Mouse (Mus musculus) liver, embryonic 15.5 days (tissue): ENCODE measurements around the gene 1700025G04Rik. TPM values are rescaled to one million over a fixed set of nuclear protein-coding genes. Genes with fewer than 3 reads are reported as not detected.

Experiments used
- ATAC-seq: fragments of 200-750 bp; cut with Nextera tagmentation; 2 replicates; pipeline ENCODE4 v1.8.0; 2017; ENCODE audit warnings: moderate number of reproducible peaks, mild to moderate bottlenecking, moderate library complexity; ENCODE audit not compliant: insufficient read depth
- H3K27ac ChIP-seq: fragments of 300-500 bp; sonication (generic); replicated peaks from 2 replicates; pipeline ENCODE4 v1.5.1; 2015; ENCODE audit warnings: mild to moderate bottlenecking, inconsistent platforms
- H3K27me3 ChIP-seq: fragments of 300-500 bp; sonication (generic); 2 replicates; pipeline ENCODE4 v1.6.1; 2015; ENCODE audit warnings: mild to moderate bottlenecking, inconsistent platforms
- H3K36me3 ChIP-seq: fragments of 300-500 bp; sonication (generic); replicated peaks from 2 replicates; pipeline ENCODE4 v1.6.1; 2015; ENCODE audit warnings: moderate library complexity, mild to moderate bottlenecking, inconsistent platforms
- H3K4me1 ChIP-seq: fragments of 300-500 bp; sonication (generic); replicated peaks from 2 replicates; pipeline ENCODE4 v1.6.1; 2015; ENCODE audit warnings: inconsistent platforms
- H3K4me2 ChIP-seq: fragments of 300-500 bp; sonication (generic); 2 replicates; pipeline ENCODE4 v1.6.1; 2015; ENCODE audit warnings: moderate library complexity, mild to moderate bottlenecking, inconsistent platforms
- H3K4me3 ChIP-seq: fragments of 300-500 bp; sonication (generic); replicated peaks from 2 replicates; pipeline ENCODE4 v1.5.1; 2015; ENCODE audit warnings: mild to moderate bottlenecking, inconsistent platforms
- H3K9ac ChIP-seq: fragments of 300-500 bp; sonication (generic); 2 replicates; pipeline ENCODE4 v1.6.1; 2015; ENCODE audit warnings: moderate library complexity, mild to moderate bottlenecking, inconsistent platforms
- H3K9me3 ChIP-seq: fragments of 300-500 bp; sonication (generic); replicated peaks from 2 replicates; pipeline ENCODE4 v1.6.1; 2016; ENCODE audit warnings: inconsistent platforms
- WGBS: fragments of 180-500 bp; shearing (Covaris S2); methylation state at CpG from one replicate; pipeline ENCODE4 v1.1.7; 2015; ENCODE audit warnings: mixed read lengths; ENCODE audit not compliant: insufficient replicate concordance; 5-methylcytosine and 5-hydroxymethylcytosine counted together
- polyA plus RNA-seq: library from polyadenylated mRNA; unstranded; fragments of >200 nt; fragmentation: Nextera tagmentation; extraction: Ambion mirVana; gene quantifications from 2 replicates; pipeline ENCODE4 v1.2.1, GENCODE M21; 2015

1700025G04Rik gene
- polyA plus RNA-seq, 1 experiment from 2014 or later = 2.3 TPM

- no peaks in the 10 kb centered on the region for H3K27me3 ChIP-seq
- no peak for ATAC-seq
- no peaks in the 10 kb centered on the region for H3K36me3 ChIP-seq
- H3K9me3 ChIP-seq = no peaks in the 10 kb centered on the region
- H3K4me2 ChIP-seq = no peak overlapping the region
- no peak overlapping the region for H3K27ac ChIP-seq
- no peak overlapping the region for H3K9ac ChIP-seq
- WGBS = 48% methylated on average over 4 of the region's 4 CpGs
- no peaks in the 10 kb centered on the region for H3K4me1 ChIP-seq
- no peak overlapping the region for H3K4me3 ChIP-seq
Observed at GRCm38 (mm10) chr1:151878411-151878810, 211.5 kb downstream of the 1700025G04Rik start.

GRCm38 (mm10) chr1:151872971-151873370 is 217.0 kb downstream of the 1700025G04Rik start:
- Histone ChIP-seq H3K27me3 (no peaks in the 10 kb centered on the region), H3K9ac (no peak overlapping the region), H3K4me3 (no peak overlapping the region), H3K9me3 (no peaks in the 10 kb centered on the region), H3K36me3 (no peaks in the 10 kb centered on the region), H3K4me1 (no peaks in the 10 kb centered on the region), H3K27ac (no peak overlapping the region), H3K4me2 (no peak overlapping the region)
- ATAC-seq = no peak
- 68% methylated on average over 5 of the region's 5 CpGs for whole genome bisulfite sequencing

GRCm38 (mm10) chr1:151864326-151864725 is 225.6 kb downstream of the 1700025G04Rik start:
- Histone ChIP-seq H3K4me1 (no peaks in the 10 kb centered on the region), H3K27me3 (no peaks in the 10 kb centered on the region), H3K4me3 (no peak overlapping the region), H3K9me3 (no peaks in the 10 kb centered on the region), H3K27ac (no peak overlapping the region), H3K9ac (no peak overlapping the region), H3K36me3 (no peaks in the 10 kb centered on the region), H3K4me2 (no peak overlapping the region)
- WGBS = 81% methylated on average over 6 of the region's 6 CpGs
- ATAC-seq = no peak

- Histone ChIP-seq H3K9me3 (no peaks in the 10 kb centered on the region), H3K9ac (no peak overlapping the region), H3K27me3 (no peaks in the 10 kb centered on the region), H3K27ac (no peak overlapping the region), H3K36me3 (no peaks in the 10 kb centered on the region), H3K4me1 (no peaks in the 10 kb centered on the region), H3K4me3 (no peak overlapping the region), H3K4me2 (no peak overlapping the region)
- no peak for ATAC-seq
- 78% methylated on average over 12 of the region's 12 CpGs for WGBS
Observed at GRCm38 (mm10) chr1:151863797-151864147, 226.2 kb downstream of the 1700025G04Rik start.

- 76% methylated on average over 17 of the region's 17 CpGs for WGBS
- Histone ChIP-seq H3K27ac (no peak overlapping the region), H3K27me3 (no peaks in the 10 kb centered on the region), H3K4me1 (no peaks in the 10 kb centered on the region), H3K4me3 (no peak overlapping the region), H3K9ac (no peak overlapping the region), H3K4me2 (no peak overlapping the region), H3K36me3 (no peaks in the 10 kb centered on the region), H3K9me3 (no peaks in the 10 kb centered on the region)
- no peak for ATAC-seq
Observed at GRCm38 (mm10) chr1:151863135-151863796, 226.7 kb downstream of the 1700025G04Rik start.

GRCm38 (mm10) chr1:151862109-151862508 is 227.8 kb downstream of the 1700025G04Rik start:
- no peaks in the 10 kb centered on the region for H3K9me3 ChIP-seq
- H3K4me3 ChIP-seq = no peak overlapping the region
- no peak overlapping the region for H3K27ac ChIP-seq
- no peaks in the 10 kb centered on the region for H3K4me1 ChIP-seq
- ATAC-seq = no peak
- WGBS = 72% methylated on average over 8 of the region's 8 CpGs
- no peaks in the 10 kb centered on the region for H3K27me3 ChIP-seq
- no peaks in the 10 kb centered on the region for H3K36me3 ChIP-seq
- no peak overlapping the region for H3K9ac ChIP-seq
- H3K4me2 ChIP-seq = no peak overlapping the region

GRCm38 (mm10) chr1:151861334-151861995 is 228.5 kb downstream of the 1700025G04Rik start:
- H3K4me2 ChIP-seq = no peak overlapping the region
- no peak for ATAC-seq
- H3K27me3 ChIP-seq = no peaks in the 10 kb centered on the region
- no peak overlapping the region for H3K4me3 ChIP-seq
- H3K27ac ChIP-seq = no peak overlapping the region
- no peaks in the 10 kb centered on the region for H3K36me3 ChIP-seq
- no peak overlapping the region for H3K9ac ChIP-seq
- 58% methylated on average over 20 of the region's 20 CpGs for WGBS
- H3K9me3 ChIP-seq = no peaks in the 10 kb centered on the region
- H3K4me1 ChIP-seq = no peaks in the 10 kb centered on the region

- no peak overlapping the region for H3K4me2 ChIP-seq
- H3K27me3 ChIP-seq = no peaks in the 10 kb centered on the region
- no peak for ATAC-seq
- H3K9ac ChIP-seq = no peak overlapping the region
- H3K36me3 ChIP-seq = no peaks in the 10 kb centered on the region
- WGBS = 65% methylated on average over 1 of the region's 1 CpGs
- H3K4me3 ChIP-seq = no peak overlapping the region
- no peaks in the 10 kb centered on the region for H3K9me3 ChIP-seq
- no peak overlapping the region for H3K27ac ChIP-seq
- no peaks in the 10 kb centered on the region for H3K4me1 ChIP-seq
Observed at GRCm38 (mm10) chr1:151858474-151858873, 231.5 kb downstream of the 1700025G04Rik start.

GRCm38 (mm10) chr1:151855561-151855960 is 234.4 kb downstream of the 1700025G04Rik start:
- Histone ChIP-seq H3K27me3 (no peaks in the 10 kb centered on the region), H3K4me2 (no peak overlapping the region), H3K4me1 (no peaks in the 10 kb centered on the region), H3K27ac (no peak overlapping the region), H3K9ac (no peak overlapping the region), H3K36me3 (no peaks in the 10 kb centered on the region), H3K4me3 (no peak overlapping the region), H3K9me3 (no peaks in the 10 kb centered on the region)
- WGBS = 32% methylated on average over 1 of the region's 1 CpGs
- no peak for ATAC-seq

- Histone ChIP-seq H3K27me3 (no peaks in the 10 kb centered on the region), H3K4me1 (no peaks in the 10 kb centered on the region), H3K27ac (no peak overlapping the region), H3K36me3 (no peaks in the 10 kb centered on the region), H3K9ac (no peak overlapping the region), H3K4me2 (no peak overlapping the region), H3K4me3 (no peak overlapping the region), H3K9me3 (no peaks in the 10 kb centered on the region)
- ATAC-seq = no peak
- 61% methylated on average over 3 of the region's 3 CpGs for WGBS
Observed at GRCm38 (mm10) chr1:151851976-151852375, 237.9 kb downstream of the 1700025G04Rik start.

- Histone ChIP-seq H3K9ac (no peak overlapping the region), H3K4me3 (no peak overlapping the region), H3K4me2 (no peak overlapping the region), H3K27me3 (no peaks in the 10 kb centered on the region), H3K4me1 (no peaks in the 10 kb centered on the region), H3K9me3 (no peaks in the 10 kb centered on the region), H3K27ac (no peak overlapping the region), H3K36me3 (no peaks in the 10 kb centered on the region)
- ATAC-seq = no peak
- 71% methylated on average over 20 of the region's 20 CpGs for WGBS
Observed at GRCm38 (mm10) chr1:151851051-151851848, 238.7 kb downstream of the 1700025G04Rik start.
